In the genomic region with DNA sequence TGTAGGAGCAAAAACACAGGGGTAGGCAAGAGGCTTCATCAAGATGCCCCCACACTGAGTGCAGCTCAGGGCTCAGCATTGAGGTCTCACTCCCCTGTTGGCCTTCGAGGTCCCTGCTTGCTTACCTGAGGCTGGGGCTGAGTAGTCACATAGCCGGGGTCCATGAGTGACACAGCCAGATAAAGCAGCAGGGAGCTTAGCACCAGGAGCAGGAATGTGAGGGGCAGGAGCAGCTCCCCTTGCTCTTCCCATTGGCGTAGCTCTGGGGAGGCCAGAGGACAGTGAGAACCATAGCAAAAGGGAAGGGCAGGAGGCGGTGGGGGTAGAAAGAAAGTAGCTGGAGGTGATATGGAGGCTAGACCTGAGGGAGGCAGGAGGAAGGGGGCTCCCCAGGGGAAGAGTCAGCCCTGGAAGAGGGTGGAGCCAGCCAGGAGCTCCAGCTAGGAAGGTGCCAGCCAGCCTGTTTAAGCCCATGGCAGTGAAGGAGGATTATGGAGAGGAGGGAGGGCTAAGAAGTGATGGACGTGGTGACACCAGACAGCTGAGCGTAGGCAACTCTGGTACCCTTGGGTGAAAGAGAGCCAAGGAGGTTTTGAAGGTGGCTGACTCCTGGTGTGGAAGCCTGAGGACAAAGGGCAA, we compare ENCODE assay signal across 9 mouse cellular contexts. TPM values are rescaled to one million over a fixed set of nuclear protein-coding genes. Genes with fewer than 3 reads are reported as not detected.
DNase-seq lines count a peak whose midpoint lies in the region; ATAC-seq lines count a peak whose summit lies in the region.
"Had no signal": no experiment of that assay in that cellular context is flagged by ENCODE, and none has a peak within 500 bp of the region (broad histone marks: within the 10 kb centered on the region; RNA-seq: fewer than 3 reads in every experiment).

No protein-coding gene starts in this region.

- DNase-seq in limb, embryonic 11.5 days (ENCODE audit: low spot score): no peak
- DNase-seq in retina, postnatal 7 days (ENCODE audit: low read depth, low spot score): peak; percentile 35
- DNase-seq in embryo, embryonic 9.5 days (ENCODE audit: extremely low spot score): no peak
- no peak for DNase-seq in yolk sac, embryonic 10.5 days (ENCODE audit: low spot score)
- no peak for DNase-seq in spleen, postnatal 4 days (ENCODE audit: low spot score in 2 of 2)
- DNase-seq: kidney, postnatal 14 days had no signal

- 57% methylated on average over 6 of the region's 6 CpGs for WGBS in forebrain, embryonic 12.5 days
- 48% methylated on average over 6 of the region's 6 CpGs for WGBS in limb, embryonic 11.5 days

- no peaks in the 10 kb centered on the region for H3K27me3 ChIP-seq in megakaryocyte, embryonic 14.5 days (replicated peaks)
- H3K27me3 ChIP-seq in forebrain, embryonic 12.5 days: no peaks in the 10 kb centered on the region
- H3K27me3 ChIP-seq in limb, embryonic 11.5 days (ENCODE audit: control insufficient read depth, insufficient read depth, low read length): no peaks in the 10 kb centered on the region

- peak overlapping the region; percentile 63; the same call in 1 of the 2 replicates for H3K9ac ChIP-seq in forebrain, embryonic 12.5 days
- H3K9ac ChIP-seq in limb, embryonic 11.5 days (ENCODE audit: low read length): peak overlapping the region; percentile 61; the same call in 1 of the 2 replicates

- peak overlapping the region; percentile 68 for H3K4me2 ChIP-seq in forebrain, embryonic 12.5 days
- peak overlapping the region; percentile 62 for H3K4me2 ChIP-seq in limb, embryonic 11.5 days (ENCODE audit: low read depth, severe bottlenecking)

- peaks cover 61% of the 10 kb centered on the region for H3K4me1 ChIP-seq in megakaryocyte, embryonic 14.5 days
- peaks cover 17% of the 10 kb centered on the region for H3K4me1 ChIP-seq in forebrain, embryonic 12.5 days
- 0 out of 2 replicates have a peak, but pooled peaks cover 3% of the 10 kb centered on the region for H3K4me1 ChIP-seq in limb, embryonic 11.5 days (ENCODE audit: control insufficient read depth, insufficient read depth, low read length)

- ATAC-seq in megakaryocyte, adult 5-6 weeks (ENCODE audit: poor library complexity, severe bottlenecking): no peak
- ATAC-seq in forebrain, embryonic 12.5 days (ENCODE audit: low FRiP score): no peak
- no peak for ATAC-seq in limb, embryonic 11.5 days (ENCODE audit: insufficient number of reproducible peaks, low FRiP score, low TSS enrichment, low read depth)

- no peak overlapping the region for H3K27ac ChIP-seq in forebrain, embryonic 12.5 days
- H3K27ac ChIP-seq in limb, embryonic 11.5 days (replicated peaks; ENCODE audit: low read depth, low read length): no peak overlapping the region

- peak overlapping the region; percentile 97 for H3K4me3 ChIP-seq in megakaryocyte, embryonic 14.5 days (replicated peaks)
- peak overlapping the region; percentile 63; the same call in 1 of the 2 replicates for H3K4me3 ChIP-seq in forebrain, embryonic 12.5 days (replicated peaks)
- H3K4me3 ChIP-seq in limb, embryonic 11.5 days (ENCODE audit: low read depth, low read length): peak overlapping the region; percentile 52; the same call in 1 of the 2 replicates

- H3K9me3 ChIP-seq in megakaryocyte, embryonic 14.5 days: no peaks in the 10 kb centered on the region
- H3K9me3 ChIP-seq in forebrain, embryonic 12.5 days: no peaks in the 10 kb centered on the region
- no peaks in the 10 kb centered on the region for H3K9me3 ChIP-seq in limb, embryonic 11.5 days (ENCODE audit: control insufficient read depth, low read length)

- H3K36me3 ChIP-seq in megakaryocyte, embryonic 14.5 days (replicated peaks; ENCODE audit: low read length): peaks cover 63% of the 10 kb centered on the region
- peaks cover 14% of the 10 kb centered on the region for H3K36me3 ChIP-seq in forebrain, embryonic 12.5 days (replicated peaks)
- H3K36me3 ChIP-seq in limb, embryonic 11.5 days (ENCODE audit: control insufficient read depth, insufficient read depth, low read length): peaks cover 6% of the 10 kb centered on the region; the same call in 1 of the 2 replicates

RNA-seq across cellular contexts. Expression of gene Zdhhc12, which starts 1.0 kb away (rescaled TPM):
- 58.2 and 66.6 TPM in 2 replicates for polyA plus RNA-seq in megakaryocyte, embryonic 14.5 days (2012; ENCODE audit: insufficient read depth, low replicate concordance)
- 20.3 and 24.6 TPM in 2 replicates for total RNA-seq in megakaryocyte, adult 5-6 weeks (2015)
- total RNA-seq in megakaryocyte, adult 5-6 weeks (2017): 8.2 and 10.7 TPM in 2 replicates
- polyA plus RNA-seq in forebrain, embryonic 12.5 days (2016; fragmentation: Nextera tagmentation; extraction: Ambion mirVana): 22.9 TPM in 2 replicates
- polyA plus RNA-seq in limb, embryonic 11.5 days (2014; fragmentation: Nextera tagmentation; extraction: Ambion mirVana): 32.1 and 34.1 TPM in 2 replicates

RNA-seq across cellular contexts. Expression of gene Pkn3, which starts 14.9 kb away (rescaled TPM):
- polyA plus RNA-seq in megakaryocyte, embryonic 14.5 days (2012; ENCODE audit: insufficient read depth, low replicate concordance): 19.4 and 62.2 TPM in 2 replicates
- total RNA-seq in megakaryocyte, adult 5-6 weeks (2015): 3.0 and 4.8 TPM in 2 replicates
- 7.0 and 9.1 TPM in 2 replicates for total RNA-seq in megakaryocyte, adult 5-6 weeks (2017)
- polyA plus RNA-seq in forebrain, embryonic 12.5 days (2016; fragmentation: Nextera tagmentation; extraction: Ambion mirVana): 10.3 TPM in 2 replicates
- polyA plus RNA-seq in limb, embryonic 11.5 days (2014; fragmentation: Nextera tagmentation; extraction: Ambion mirVana): 9.0 and 10.6 TPM in 2 replicates

RNA-seq across cellular contexts. Expression of gene Zer1, which starts 32.0 kb away (rescaled TPM):
- 12.2 and 20.0 TPM in 2 replicates for polyA plus RNA-seq in megakaryocyte, embryonic 14.5 days (2012; ENCODE audit: insufficient read depth, low replicate concordance)
- total RNA-seq in megakaryocyte, adult 5-6 weeks (2015): 10.1 and 11.7 TPM in 2 replicates
- total RNA-seq in megakaryocyte, adult 5-6 weeks (2017): 8.7 and 10.7 TPM in 2 replicates
- polyA plus RNA-seq in forebrain, embryonic 12.5 days (2016; fragmentation: Nextera tagmentation; extraction: Ambion mirVana): 9.2 and 9.5 TPM in 2 replicates
- polyA plus RNA-seq in limb, embryonic 11.5 days (2014; fragmentation: Nextera tagmentation; extraction: Ambion mirVana): 6.7 and 8.7 TPM in 2 replicates

RNA-seq across cellular contexts. Expression of gene Set, which starts 35.2 kb away (rescaled TPM):
- polyA plus RNA-seq in megakaryocyte, embryonic 14.5 days (2012; ENCODE audit: insufficient read depth, low replicate concordance): 207 and 239 TPM in 2 replicates
- total RNA-seq in megakaryocyte, adult 5-6 weeks (2015): 160 and 167 TPM in 2 replicates
- 634 and 647 TPM in 2 replicates for total RNA-seq in megakaryocyte, adult 5-6 weeks (2017)
- 774 and 776 TPM in 2 replicates for polyA plus RNA-seq in forebrain, embryonic 12.5 days (2016; fragmentation: Nextera tagmentation; extraction: Ambion mirVana)
- 780 and 808 TPM in 2 replicates for polyA plus RNA-seq in limb, embryonic 11.5 days (2014; fragmentation: Nextera tagmentation; extraction: Ambion mirVana)

RNA-seq across cellular contexts. Expression of gene Tbc1d13, which starts 41.1 kb away (rescaled TPM):
- polyA plus RNA-seq in megakaryocyte, embryonic 14.5 days (2012; ENCODE audit: insufficient read depth, low replicate concordance): 18.0 and 28.7 TPM in 2 replicates
- total RNA-seq in megakaryocyte, adult 5-6 weeks (2015): 21.2 and 25.8 TPM in 2 replicates
- total RNA-seq in megakaryocyte, adult 5-6 weeks (2017): 36.5 and 50.0 TPM in 2 replicates
- 8.3 and 14.0 TPM in 2 replicates for polyA plus RNA-seq in forebrain, embryonic 12.5 days (2016; fragmentation: Nextera tagmentation; extraction: Ambion mirVana)
- 14.2 and 16.8 TPM in 2 replicates for polyA plus RNA-seq in limb, embryonic 11.5 days (2014; fragmentation: Nextera tagmentation; extraction: Ambion mirVana)
